Mouse (Mus musculus): ENCODE data around the gene Tm9sf3. TPM values are rescaled to one million over a fixed set of nuclear protein-coding genes. Genes with fewer than 3 reads are reported as not detected.
A peak's percentile ranks its signal among the peaks of the same experiment; 100 is the strongest.
"Not testable (repeated sequence)": the region's sequence is repeated elsewhere in the genome, so short reads cannot be mapped to it uniquely, and the experiment has no call there.

Tm9sf3 gene
- polyA plus RNA-seq (2015; fragmentation: Nextera tagmentation; extraction: Ambion mirVana), result 87.9 and 92.9 TPM in 2 replicates

DNA sequence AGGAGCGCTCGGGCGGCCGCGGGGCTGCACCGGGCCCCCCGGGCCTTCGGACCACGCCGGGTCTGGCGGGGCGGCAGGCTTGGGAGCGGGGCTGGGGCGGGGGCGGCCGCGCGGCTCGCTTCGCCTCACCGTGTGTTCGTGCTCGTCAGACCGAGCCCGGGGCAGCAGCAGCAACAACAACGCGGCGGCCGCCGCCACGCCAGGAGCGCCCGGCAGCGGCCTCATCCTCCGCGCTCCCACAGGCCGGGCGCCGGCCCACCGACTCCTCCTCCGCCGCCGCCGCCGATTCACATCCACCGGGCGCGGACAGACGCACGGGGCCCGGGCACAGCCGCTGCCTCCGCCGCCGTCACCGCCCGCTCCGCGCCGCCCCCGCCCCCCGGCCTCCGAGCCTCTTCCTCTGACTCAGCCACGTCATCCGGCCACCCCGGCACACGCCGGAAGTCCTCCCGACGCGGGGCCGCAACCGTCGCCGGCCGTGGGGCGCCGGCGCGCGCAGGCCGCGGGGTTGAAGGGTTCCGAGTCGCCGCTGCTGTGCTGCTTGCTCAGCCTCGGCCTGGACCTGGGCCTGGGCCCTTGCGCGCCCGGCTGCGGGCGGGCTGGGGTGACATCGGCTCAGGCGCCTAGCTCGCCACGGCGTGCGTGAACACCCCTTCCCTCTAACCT, at the start of gene Tm9sf3:
Gene Tm9sf3 (minus strand): TSS at position 368 of the 666 bp plus-strand sequence.
- peak; percentile 74 for ATAC-seq (ENCODE audit: extremely low read depth, insufficient number of reproducible peaks, low FRiP score, low TSS enrichment)
- Histone ChIP-seq H3K27ac (replicated peaks) (peak within 1 kb of the TSS; percentile 99), H3K4me3 (peak within 1 kb of the TSS; percentile 96), H3K27me3 (replicated peaks) (no peaks in the 10 kb centered on the region), H3K36me3 (peaks cover 5% of the 10 kb centered on the region; the same call in 1 of the 2 replicates), H3K9ac (peak within 1 kb of the TSS; percentile 94), H3K4me2 (peak within 1 kb of the TSS; percentile 75), H3K4me1 (peaks cover 45% of the 10 kb centered on the region), H3K9me3 (no peaks in the 10 kb centered on the region)
- under 1% methylated on average over 61 of the region's 98 CpGs for WGBS

DNA sequence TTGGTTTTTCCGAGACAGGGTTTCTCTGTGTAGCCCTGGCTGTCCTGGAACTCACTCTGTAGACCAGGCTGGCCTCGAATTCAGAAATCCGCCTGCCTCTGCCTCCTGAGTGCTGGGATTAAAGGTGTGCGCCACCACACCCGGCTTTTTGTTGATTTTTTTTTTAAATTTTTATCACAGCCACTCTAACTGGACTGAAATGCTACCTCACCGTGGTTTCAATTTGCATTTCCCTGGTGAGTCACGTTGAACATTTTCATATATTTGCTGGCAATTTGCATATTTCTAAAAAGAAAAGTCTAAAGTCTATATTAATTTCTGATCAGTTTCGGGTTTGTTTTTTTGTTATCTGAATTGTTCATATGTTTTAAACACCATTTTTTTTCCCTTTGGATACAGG, 48.8 kb upstream of the Tm9sf3 start:
- WGBS, result 89% methylated on average over 8 of the region's 8 CpGs
- H3K36me3 ChIP-seq; H3K9ac ChIP-seq; H3K4me1 ChIP-seq; H3K27ac ChIP-seq (replicated peaks); H3K9me3 ChIP-seq; H3K4me2 ChIP-seq; ATAC-seq (ENCODE audit: extremely low read depth, insufficient number of reproducible peaks, low FRiP score, low TSS enrichment); H3K4me3 ChIP-seq: not testable (repeated sequence)
- peaks cover 12% of the 10 kb centered on the region for H3K27me3 ChIP-seq (replicated peaks)

DNA sequence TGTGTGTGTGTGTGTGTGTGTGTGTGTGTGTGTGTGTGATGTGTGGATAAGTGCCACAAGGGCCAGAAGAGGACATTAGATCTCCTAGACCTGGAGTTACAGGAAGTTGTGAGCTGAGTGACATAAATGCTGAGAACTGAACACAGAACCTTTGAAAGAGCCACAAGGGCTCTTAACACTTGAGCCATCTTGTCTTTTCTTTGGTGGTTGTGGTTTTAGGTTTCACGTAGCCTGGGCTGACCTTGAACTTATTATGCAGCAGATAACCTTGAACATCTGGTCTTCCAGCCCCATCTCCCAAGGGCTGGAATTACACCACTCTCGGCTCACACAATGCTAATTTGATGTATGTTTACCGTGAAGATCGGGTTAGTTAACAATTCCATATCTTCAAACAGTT, 48.2 kb upstream of the Tm9sf3 start:
- no peaks in the 10 kb centered on the region for H3K9me3 ChIP-seq
- H3K4me1 ChIP-seq, result peaks cover 9% of the 10 kb centered on the region; the same call in 1 of the 2 replicates
- no peak for ATAC-seq (ENCODE audit: extremely low read depth, insufficient number of reproducible peaks, low FRiP score, low TSS enrichment)
- no peaks in the 10 kb centered on the region for H3K36me3 ChIP-seq
- H3K4me2 ChIP-seq, result no peak overlapping the region
- no peak overlapping the region for H3K9ac ChIP-seq
- 80% methylated on average over 4 of the region's 4 CpGs for whole genome bisulfite sequencing
- no peak overlapping the region for H3K4me3 ChIP-seq
- H3K27ac ChIP-seq (replicated peaks), result no peak overlapping the region
- peaks cover 10% of the 10 kb centered on the region for H3K27me3 ChIP-seq (replicated peaks)

DNA sequence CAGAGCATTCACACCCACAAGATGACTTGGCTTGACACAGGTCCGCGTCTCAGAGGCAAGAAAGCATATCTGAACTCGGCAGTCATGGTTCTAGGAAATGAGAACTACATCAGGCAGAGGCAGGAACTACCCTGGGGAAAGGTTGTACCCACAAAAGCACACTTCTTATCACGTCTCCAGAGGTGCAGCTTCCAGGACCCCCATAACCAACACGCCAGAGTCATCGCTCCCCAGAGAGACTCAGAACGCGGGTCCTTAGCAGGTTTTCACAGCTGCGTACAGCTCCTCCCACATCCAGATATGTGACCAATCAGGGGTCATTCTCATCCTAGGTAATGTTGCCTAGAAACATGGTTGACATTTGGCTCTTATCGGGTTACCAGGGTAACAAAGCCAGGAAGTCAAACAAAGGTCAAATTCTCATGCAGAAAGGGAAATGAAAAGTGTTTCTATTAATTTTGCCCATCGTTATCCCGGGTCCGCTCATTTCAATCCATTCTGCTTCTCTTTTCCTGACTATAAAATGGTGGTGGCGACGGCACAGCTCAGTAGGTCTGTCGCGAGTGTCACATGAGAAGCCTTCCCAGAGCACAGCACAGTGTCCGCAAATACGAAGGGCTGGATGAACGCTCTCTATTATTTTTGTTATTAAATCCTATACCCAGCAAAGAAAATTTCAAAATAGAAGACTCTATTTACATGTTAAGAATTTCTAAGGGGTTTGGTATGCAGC, 47.3 kb upstream of the Tm9sf3 start:
- peak; percentile 82; the same call in 1 of the 2 replicates for ATAC-seq (ENCODE audit: extremely low read depth, insufficient number of reproducible peaks, low FRiP score, low TSS enrichment)
- peak overlapping the region; percentile 78 for H3K4me2 ChIP-seq
- peak overlapping the region; percentile 29; the same call in 1 of the 2 replicates for H3K9ac ChIP-seq
- WGBS, result 20% methylated on average over 20 of the region's 20 CpGs
- H3K4me1 ChIP-seq, result peaks cover 9% of the 10 kb centered on the region; the same call in 1 of the 2 replicates
- no peak overlapping the region for H3K27ac ChIP-seq (replicated peaks)
- H3K9me3 ChIP-seq, result no peaks in the 10 kb centered on the region
- H3K4me3 ChIP-seq, result peak overlapping the region; percentile 51
- H3K27me3 ChIP-seq (replicated peaks), result peaks cover under 1% of the 10 kb centered on the region
- no peaks in the 10 kb centered on the region for H3K36me3 ChIP-seq

DNA sequence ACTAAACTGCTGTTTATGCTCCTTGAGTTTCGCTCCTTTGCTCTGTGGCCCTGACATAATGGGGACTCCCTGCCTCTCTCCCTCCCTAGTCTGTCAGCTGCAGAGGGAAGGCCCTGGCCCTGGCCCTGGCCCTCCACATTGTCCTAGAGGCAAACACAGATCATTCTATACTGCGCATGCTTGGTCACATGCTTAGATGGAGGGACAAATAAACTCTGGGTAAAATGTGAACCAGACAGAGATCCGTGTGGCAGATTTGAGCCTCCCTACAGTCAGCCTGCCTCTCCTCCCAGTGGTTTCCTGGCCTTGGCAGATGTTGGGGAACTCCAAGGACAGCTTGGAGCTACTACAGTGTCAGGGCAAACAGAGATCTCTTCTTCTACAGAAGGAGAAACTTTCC, 40.1 kb upstream of the Tm9sf3 start:
- H3K27me3 ChIP-seq (replicated peaks), result no peaks in the 10 kb centered on the region
- no peak overlapping the region for H3K27ac ChIP-seq (replicated peaks)

DNA sequence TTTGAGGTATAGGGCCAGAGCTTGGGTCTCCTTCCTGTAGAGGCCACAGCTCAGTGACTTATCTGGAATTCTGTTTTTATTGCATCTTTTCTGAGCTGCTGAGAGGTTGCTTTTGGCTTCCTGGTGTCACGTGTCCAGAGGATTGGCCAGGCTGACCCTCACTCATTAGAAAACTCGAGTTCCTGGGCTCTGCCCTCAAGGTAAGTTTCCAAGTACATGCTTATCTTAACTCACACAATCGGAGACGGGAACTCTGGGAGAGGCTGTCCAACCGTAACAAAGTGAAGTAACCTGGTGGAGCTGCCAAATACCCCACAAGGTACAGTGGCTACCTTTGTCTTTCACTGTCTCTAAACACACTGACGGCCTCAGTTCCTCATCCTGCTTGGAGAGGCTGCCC, 39.6 kb upstream of the Tm9sf3 start:
- WGBS, result 42% methylated on average over 6 of the region's 6 CpGs
- H3K27ac ChIP-seq (replicated peaks), result no peak overlapping the region
- H3K36me3 ChIP-seq, result no peaks in the 10 kb centered on the region
- H3K4me3 ChIP-seq, result no peak overlapping the region
- H3K27me3 ChIP-seq (replicated peaks), result no peaks in the 10 kb centered on the region
- H3K4me2 ChIP-seq, result no peak overlapping the region
- H3K9ac ChIP-seq, result no peak overlapping the region
- no peaks in the 10 kb centered on the region for H3K9me3 ChIP-seq
- no peak for ATAC-seq (ENCODE audit: extremely low read depth, insufficient number of reproducible peaks, low FRiP score, low TSS enrichment)
- peaks cover 6% of the 10 kb centered on the region; the same call in 1 of the 2 replicates for H3K4me1 ChIP-seq

More for the DNA sequence above, 40.1 kb upstream of the Tm9sf3 start:
- no peaks in the 10 kb centered on the region for H3K36me3 ChIP-seq
- peaks cover 6% of the 10 kb centered on the region; the same call in 1 of the 2 replicates for H3K4me1 ChIP-seq
- WGBS, result 73% methylated on average over 3 of the region's 3 CpGs
- H3K4me3 ChIP-seq, result no peak overlapping the region
- ATAC-seq (ENCODE audit: extremely low read depth, insufficient number of reproducible peaks, low FRiP score, low TSS enrichment), result no peak
- no peaks in the 10 kb centered on the region for H3K9me3 ChIP-seq
- no peak overlapping the region for H3K4me2 ChIP-seq
- H3K9ac ChIP-seq, result no peak overlapping the region

DNA sequence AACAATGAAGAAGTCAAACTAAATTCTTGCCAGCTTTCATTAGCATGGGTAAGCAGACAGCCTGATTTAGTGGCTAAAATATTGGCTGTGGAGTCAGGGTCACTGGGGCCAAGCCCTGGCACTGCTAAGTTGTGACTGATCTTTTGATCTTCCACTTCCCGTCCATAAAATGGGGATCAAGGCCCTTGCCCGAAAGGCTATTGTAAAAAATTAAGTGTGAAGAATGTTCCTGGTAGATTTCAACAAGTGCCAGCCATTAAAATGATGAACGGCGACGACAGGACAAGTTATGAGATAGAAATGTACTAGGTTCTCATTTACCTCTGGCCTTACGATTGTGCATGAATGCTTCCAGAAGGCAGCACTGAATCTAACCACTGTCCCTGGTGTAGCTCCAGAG, 38.1 kb upstream of the Tm9sf3 start:
- no peak overlapping the region for H3K4me2 ChIP-seq
- 63% methylated on average over 6 of the region's 6 CpGs for WGBS
- H3K4me1 ChIP-seq, result peaks cover 6% of the 10 kb centered on the region; the same call in 1 of the 2 replicates
- no peak overlapping the region for H3K9ac ChIP-seq
- no peak for ATAC-seq (ENCODE audit: extremely low read depth, insufficient number of reproducible peaks, low FRiP score, low TSS enrichment)
- H3K36me3 ChIP-seq, result no peaks in the 10 kb centered on the region
- no peak overlapping the region for H3K4me3 ChIP-seq
- H3K27me3 ChIP-seq (replicated peaks), result no peaks in the 10 kb centered on the region
- H3K27ac ChIP-seq (replicated peaks), result no peak overlapping the region
- no peaks in the 10 kb centered on the region for H3K9me3 ChIP-seq

DNA sequence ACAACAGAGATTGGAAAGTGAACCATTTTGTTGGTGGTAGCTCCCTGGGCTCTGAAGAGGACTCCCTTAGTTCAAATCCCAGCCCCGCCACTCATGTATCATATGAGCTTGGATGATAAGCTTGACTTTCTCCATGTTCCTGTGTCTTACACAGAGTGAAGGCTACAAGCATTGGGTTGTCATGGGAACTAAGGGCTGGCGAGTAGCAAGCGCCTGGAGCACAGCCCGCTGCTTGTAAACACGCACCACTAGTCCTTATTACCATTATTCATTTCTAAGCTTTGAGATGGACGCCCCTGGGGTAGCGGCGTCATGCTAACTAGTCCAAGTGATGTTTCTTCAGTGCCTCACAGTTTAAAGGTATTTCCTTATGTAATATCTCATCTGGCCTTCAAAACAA, 35.6 kb upstream of the Tm9sf3 start:
- WGBS, result 82% methylated on average over 8 of the region's 8 CpGs
- H3K4me1 ChIP-seq, result peaks cover 6% of the 10 kb centered on the region; the same call in 1 of the 2 replicates
- no peak for ATAC-seq (ENCODE audit: extremely low read depth, insufficient number of reproducible peaks, low FRiP score, low TSS enrichment)

DNA sequence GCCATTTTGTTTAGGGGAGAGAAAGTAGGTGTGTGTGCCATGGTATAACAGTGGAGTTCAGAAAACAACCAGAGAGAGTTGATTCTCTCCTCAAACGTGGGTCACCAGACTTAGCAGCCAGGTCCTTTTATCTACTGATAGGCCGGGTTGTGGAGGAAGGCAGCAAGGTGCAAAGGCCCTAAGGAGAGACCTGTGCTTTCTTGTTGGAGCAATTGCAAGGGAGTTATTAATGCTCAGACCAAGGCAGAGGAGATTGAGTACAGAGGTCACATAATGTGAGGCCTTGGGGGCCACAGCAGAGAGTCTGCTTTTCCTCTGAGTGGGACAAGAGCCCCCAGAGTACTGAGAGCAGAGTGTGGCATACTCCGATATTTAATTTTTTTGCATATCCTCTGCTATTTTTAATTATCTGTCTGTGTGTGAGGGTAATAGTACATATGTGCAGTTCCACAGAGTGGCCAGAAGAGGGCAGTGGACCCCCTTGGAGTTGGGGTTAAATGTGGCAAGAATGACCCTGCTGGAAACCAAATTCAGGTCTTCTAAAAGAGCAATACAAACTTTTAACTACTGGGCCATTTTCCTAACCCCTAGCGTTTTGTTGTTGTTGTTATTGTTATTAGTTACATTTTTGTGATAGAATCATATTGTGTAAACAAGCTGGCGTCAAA, 27.3 kb upstream of the Tm9sf3 start:
- ATAC-seq (ENCODE audit: extremely low read depth, insufficient number of reproducible peaks, low FRiP score, low TSS enrichment), result no peak
- Histone ChIP-seq H3K9ac (no peak overlapping the region), H3K27ac (replicated peaks) (no peak overlapping the region), H3K4me3 (no peak overlapping the region), H3K4me1 (no peaks in the 10 kb centered on the region), H3K27me3 (replicated peaks) (peaks cover 10% of the 10 kb centered on the region; the same call in 1 of the 2 replicates), H3K9me3 (no peaks in the 10 kb centered on the region), H3K36me3 (no peaks in the 10 kb centered on the region), H3K4me2 (no peak overlapping the region)
- 54% methylated on average over 5 of the region's 5 CpGs for WGBS

More for the DNA sequence above, 35.6 kb upstream of the Tm9sf3 start:
- H3K4me2 ChIP-seq, result no peak overlapping the region
- H3K4me3 ChIP-seq, result no peak overlapping the region
- no peak overlapping the region for H3K9ac ChIP-seq
- no peaks in the 10 kb centered on the region for H3K36me3 ChIP-seq
- no peak overlapping the region for H3K27ac ChIP-seq (replicated peaks)
- H3K9me3 ChIP-seq, result no peaks in the 10 kb centered on the region
- H3K27me3 ChIP-seq (replicated peaks), result no peaks in the 10 kb centered on the region

DNA sequence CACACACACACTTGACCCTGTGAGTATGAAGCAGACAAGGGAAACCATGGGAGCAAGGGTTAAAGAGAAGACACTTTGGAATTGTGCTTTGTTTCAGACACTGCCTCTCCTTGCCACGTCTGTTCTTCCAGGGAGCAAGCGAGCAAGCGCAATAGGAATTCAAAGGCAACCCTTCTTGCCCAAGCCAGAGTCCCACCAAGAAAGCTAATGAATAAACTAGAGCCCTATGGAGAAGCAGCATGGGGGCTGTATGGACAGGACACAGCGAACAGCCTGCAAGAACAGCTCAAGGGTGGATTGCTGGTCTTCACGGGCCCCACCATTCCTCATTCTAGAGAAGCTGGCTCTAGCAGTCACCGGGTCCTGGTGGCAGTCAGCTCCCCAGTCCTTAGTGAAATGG, 24.8 kb upstream of the Tm9sf3 start:
- H3K9ac ChIP-seq, result no peak overlapping the region
- no peak overlapping the region for H3K27ac ChIP-seq (replicated peaks)
- H3K9me3 ChIP-seq, result no peaks in the 10 kb centered on the region
- H3K4me3 ChIP-seq, result no peak overlapping the region
- H3K36me3 ChIP-seq, result no peaks in the 10 kb centered on the region
- peaks cover 4% of the 10 kb centered on the region; the same call in 1 of the 2 replicates for H3K4me1 ChIP-seq
- peaks cover 14% of the 10 kb centered on the region; the same call in 1 of the 2 replicates for H3K27me3 ChIP-seq (replicated peaks)
- ATAC-seq (ENCODE audit: extremely low read depth, insufficient number of reproducible peaks, low FRiP score, low TSS enrichment), result no peak
- 68% methylated on average over 6 of the region's 6 CpGs for WGBS
- 0 out of 2 replicates have a peak overlapping the region, but pooled peaks have one; percentile 12 for H3K4me2 ChIP-seq

DNA sequence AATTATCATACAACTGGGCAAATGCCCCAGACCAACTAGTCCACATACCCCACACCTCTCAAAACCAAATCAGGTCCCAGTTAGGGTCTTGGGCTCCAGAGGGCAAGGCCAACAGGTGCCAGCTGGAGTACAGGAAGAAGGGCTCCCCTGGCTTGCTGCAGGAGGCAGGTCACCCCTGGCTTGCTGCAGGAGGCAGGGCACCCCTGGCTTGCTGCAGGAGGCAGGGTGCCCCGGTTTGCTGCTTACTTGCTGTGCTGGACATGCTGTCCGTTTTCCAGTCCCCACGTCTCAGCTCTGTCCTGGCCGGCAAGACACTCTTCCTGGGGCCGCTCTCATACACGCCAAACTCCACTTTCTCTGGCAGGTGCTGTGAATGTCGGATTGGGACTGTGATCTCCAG, 23.4 kb upstream of the Tm9sf3 start:
- 76% methylated on average over 7 of the region's 7 CpGs for WGBS
- Histone ChIP-seq H3K9me3 (no peaks in the 10 kb centered on the region), H3K9ac (no peak overlapping the region), H3K4me1 (peaks cover 17% of the 10 kb centered on the region), H3K4me2 (no peak overlapping the region), H3K4me3 (no peak overlapping the region), H3K27ac (replicated peaks) (no peak overlapping the region), H3K27me3 (replicated peaks) (peaks cover 14% of the 10 kb centered on the region; the same call in 1 of the 2 replicates), H3K36me3 (no peaks in the 10 kb centered on the region)
- no peak for ATAC-seq (ENCODE audit: extremely low read depth, insufficient number of reproducible peaks, low FRiP score, low TSS enrichment)
